Mouse (Mus musculus) ovary, postnatal 36 days (tissue): ENCODE results near the gene Depdc1b.

ENCODE experiments used
- DNase-seq: peaks from one replicate; pipeline ENCODE4 v3.0.0; 2022; ENCODE audit warnings: low spot score, mixed read lengths

Depdc1b gene

DNA sequence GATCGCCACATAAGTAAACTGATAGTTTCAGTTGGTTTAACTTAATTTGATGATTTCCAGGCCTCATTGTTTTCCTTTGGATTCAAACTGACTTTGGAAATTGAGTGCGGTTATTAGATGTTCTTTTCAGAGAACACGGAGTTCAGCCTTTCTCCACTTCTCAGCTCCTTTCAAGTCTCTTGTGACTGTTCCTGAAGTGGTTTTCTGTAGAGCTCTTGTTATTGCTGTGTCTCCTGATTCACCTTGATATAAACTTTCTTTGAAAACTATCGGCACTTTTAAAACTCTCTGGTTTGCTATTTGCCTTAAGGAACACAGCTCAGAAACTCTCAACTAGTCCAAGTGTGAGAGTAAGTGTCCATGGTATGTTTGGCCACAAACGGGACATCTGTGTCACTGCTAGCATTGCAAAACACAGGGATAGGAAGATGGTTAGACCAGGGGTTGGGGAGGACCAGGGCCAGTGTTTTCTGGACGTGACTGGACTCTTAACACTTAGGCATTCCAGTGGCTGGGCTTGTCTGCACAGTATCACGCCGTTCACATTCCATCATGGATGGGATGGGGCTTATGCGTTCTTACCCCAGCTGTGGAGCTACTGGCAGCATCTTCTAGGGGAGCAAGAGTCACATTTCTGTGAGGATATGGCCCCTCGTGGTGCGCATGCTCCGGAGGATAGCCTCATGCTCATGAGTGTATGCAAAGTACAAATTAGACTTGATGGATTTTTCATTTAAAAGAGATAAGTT, 38.8 kb downstream of the Depdc1b start:
- DNase-seq = no peak

DNA sequence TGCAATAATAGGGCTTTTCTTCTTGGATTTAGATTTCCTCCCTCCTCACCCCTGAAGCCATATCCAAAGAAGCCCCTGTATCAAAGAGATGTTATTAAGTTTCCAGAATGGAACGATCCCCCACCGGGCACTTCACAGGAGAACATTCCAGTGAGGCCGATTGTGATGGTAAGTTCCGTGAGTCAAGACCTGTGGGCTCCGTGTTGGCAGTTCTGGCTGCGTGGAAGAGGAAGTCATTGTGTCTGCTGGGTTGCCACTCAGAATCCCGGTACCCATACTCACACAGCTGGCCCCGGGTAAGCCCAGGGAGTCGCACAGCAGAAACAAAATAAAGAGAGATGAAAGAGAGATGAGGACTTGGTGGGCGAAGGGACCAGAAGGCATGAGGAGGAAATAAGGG, 41.2 kb downstream of the Depdc1b start:
- DNase-seq = no peak

DNA sequence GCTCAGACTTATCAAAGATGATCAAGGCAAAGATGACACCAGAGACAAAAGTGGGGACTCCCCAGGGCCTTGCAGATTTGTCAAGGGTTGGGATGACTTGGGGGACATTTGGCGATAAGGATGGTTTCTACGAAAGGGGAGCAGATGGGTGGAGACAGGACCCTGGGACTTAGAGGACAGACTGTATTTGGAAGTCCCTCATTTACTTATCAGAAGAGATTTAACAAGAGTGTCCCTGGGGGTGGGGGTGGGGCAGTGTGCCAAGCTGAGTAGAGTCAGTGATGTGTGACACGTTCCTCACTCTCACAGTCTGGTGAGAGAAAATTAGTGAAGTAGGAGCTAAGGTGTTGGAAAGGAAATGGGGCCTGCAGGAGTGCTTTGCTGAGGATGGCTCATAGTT, 42.1 kb downstream of the Depdc1b start:
- no peak for DNase-seq

- no peak for DNase-seq
Measured at GRCm38 (mm10) chr13:108367496-108367895, 51.4 kb downstream of the Depdc1b start.

DNA sequence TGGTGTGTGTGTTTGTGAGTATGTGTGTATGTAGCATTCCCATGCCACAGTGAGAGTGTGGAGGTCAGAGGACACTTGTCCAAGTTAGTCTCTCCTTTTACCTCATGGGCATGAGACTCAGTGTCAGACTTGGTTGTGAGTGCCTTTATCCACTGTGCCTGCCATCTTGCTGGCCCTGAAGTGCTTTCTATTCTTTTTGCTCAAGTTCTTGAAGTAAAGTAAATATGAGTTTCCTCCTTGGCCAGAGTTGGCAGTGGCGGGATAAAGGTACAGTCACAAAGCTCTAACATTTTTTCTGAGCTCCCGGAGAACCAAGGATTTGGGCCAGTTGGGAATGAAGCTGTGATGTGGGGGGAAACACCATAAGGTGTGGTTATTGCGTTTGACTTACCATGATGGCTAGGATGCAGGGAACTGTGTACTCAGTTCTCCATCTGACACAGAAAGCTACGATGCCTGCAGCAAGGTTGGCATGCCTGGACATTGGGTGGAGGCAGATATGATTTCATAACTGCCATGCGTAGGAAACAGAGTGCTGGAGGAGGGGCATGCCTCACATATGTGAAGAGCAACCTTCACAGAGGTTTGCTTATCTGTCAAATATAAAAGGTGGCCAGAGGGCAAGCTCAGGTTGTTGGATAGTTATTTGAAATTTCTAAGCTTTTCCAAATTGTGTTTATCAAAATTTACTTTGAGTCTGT, 54.3 kb downstream of the Depdc1b start:
- no peak for DNase-seq

DNA sequence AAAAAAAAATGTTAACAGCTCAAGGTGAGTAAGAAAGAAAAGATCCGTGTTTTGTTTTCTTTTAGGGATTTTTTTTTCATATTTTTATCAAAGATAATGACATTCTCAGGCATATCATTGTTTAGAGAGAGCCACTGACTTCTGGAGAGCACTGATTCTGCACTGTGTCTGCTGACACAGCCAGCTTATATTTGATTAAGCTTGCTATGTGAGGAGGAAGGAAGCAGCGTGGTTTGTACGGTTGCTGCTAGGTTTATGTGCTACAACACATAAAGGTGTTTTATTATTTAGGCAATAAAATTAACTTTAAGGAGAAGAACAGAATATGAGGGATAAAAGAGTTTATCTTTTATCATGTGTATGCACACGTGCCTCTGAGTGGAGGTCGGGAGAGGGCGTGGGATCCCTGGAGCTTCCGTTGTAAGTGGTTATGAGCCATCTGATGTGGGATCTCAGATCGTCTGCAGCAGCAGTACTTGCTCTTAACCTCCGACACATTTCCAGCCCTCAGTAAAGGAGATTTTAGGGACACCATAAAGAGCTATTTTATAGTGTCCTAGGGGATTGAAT, 55.3 kb downstream of the Depdc1b start:
- DNase-seq = no peak

DNA sequence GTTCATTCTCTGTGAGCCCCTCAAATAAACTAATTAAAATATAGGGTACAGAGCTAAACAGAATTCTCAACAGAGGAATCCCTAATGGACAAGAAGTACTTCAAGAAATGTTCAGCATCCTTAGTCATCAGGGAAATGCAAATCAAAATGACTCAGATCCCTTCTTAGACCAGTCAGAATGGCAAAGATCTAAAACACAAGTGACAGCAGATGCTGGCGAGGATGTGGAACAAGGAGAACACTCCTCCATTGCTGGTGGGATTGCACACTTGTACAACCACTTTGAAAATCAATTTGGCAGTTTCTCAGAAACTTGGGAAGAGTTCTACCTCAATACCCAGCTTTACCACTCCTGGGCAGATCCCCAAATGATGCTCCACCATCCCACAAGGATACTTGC, 57.1 kb downstream of the Depdc1b start:
- DNase-seq = no peak

- no peak for DNase-seq
Measured at GRCm38 (mm10) chr13:108376637-108377036, 60.5 kb downstream of the Depdc1b start.

GRCm38 (mm10) chr13:108381161-108381560, 65.0 kb downstream of the Depdc1b start:
- no peak for DNase-seq

DNA sequence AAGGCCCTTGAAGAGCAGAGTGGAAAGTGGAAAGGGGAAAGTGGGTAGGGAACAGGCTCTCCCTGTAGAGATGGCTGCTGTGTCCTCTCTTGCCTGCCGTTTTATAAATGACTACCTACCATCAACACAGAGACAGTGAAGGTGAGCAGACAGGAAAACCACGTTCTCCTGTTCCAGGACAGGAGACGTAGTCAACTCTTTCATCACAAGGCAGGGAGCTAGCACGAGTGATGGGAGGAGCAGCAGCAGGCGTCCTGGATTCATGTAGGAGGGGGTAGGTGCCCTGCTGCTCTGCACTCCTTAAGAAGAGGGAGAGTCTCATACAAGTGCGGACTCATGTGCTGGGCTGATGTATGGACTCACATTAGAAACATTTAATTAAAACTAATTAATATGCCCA, 66.9 kb downstream of the Depdc1b start:
- DNase-seq = no peak

DNA sequence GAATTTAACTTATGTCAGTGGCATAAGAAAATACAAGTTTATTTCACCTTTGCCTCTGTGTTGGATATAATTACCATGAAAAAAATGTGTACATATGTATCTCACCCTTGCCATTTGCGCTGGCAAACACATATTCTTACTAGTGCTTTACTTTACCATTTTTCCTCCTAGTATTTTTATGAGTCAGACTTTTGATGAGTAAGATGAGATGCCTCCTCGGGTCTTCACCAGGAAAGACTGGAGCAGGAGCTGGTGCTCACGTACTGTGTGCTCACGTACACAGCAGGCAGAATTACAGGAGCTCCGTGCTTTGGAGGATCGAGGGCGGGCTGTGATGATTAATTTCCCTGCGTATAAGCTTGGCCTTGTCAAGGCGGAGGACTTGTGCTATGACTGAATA, 69.9 kb downstream of the Depdc1b start:
- DNase-seq = no peak

GRCm38 (mm10) chr13:108390565-108390964, 74.4 kb downstream of the Depdc1b start:
- no peak for DNase-seq

GRCm38 (mm10) chr13:108403197-108403596, 87.1 kb downstream of the Depdc1b start:
- no peak for DNase-seq

- DNase-seq = no peak
Measured at GRCm38 (mm10) chr13:108404372-108404771, 88.2 kb downstream of the Depdc1b start.

DNA sequence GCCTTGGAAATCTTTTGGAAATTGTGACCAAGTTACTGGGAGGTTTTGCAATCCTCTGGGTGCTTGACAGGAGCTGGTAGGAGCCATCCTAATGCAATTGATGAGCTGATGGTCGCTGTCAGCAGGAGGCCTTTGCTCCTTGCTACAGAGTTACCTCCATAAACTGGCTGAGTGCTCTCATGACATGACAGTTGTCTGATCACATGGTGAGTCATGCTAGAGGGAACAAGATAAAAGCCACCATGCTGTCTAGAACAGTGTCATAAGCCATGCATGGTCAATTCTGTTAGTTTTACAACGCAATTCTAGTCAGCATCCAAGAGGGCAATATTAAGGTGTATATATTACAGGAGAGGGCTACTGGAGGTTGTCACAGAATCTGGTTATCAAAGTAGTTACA, 99.3 kb downstream of the Depdc1b start:
- DNase-seq = no peak

GRCm38 (mm10) chr13:108418741-108419507, 102.8 kb downstream of the Depdc1b start:
- DNase-seq = no peak

DNA sequence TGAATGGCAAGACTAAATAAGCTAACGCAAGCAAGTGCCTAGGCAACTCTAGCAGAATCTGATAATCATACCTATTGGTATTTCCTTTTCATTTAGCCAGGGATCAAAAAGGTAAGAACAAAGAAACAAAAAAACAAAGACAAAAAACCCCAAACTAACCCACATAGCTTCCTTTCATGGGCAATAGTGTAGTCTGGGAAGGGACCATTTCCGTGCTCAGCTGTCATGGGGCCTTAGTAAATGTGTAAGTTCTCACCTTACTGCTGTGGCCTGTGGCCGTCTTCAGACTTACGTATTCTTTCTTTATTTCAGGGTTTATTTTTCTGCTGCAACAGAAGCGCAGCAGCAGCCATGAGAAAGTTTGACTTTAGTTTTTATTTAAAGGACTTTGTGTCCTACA, 110.2 kb downstream of the Depdc1b start:
- no peak for DNase-seq

DNA sequence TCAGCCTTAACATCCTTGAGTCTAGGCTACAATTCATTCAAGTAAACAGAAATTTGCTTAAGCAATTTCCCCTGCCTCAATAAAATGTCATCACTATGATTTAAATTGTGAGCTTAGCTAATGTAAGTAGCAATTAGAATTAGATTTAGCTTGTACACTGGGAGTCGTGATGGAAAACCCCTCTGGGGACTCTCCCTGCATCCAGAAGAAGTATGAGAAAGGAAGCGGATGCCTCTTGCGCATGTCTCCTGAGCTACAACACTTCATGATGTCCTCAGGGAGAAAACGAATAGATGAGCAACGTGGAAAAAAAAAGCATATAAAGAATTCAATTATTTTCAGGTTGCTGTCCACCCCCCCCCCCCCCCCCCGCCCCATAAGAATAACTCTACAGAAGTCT, 112.7 kb downstream of the Depdc1b start:
- DNase-seq = no peak

DNA sequence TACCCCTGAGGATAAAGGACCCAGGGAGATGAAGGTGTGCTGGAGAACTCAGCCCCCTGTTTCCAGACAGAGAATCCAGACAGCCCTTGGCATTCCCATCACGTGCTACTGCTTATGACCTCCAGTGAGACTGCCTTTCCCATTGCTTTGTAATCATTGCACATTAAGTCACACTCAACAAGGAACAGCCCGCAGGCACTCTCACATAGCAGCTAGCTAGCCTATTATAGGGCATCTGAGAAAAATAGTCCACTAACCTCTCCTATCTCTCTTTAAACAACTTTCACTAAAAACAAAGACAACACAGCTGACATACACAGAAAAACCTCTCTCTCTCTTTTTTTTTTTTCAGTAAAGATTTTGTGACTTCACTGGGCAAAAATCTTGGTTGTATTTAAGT, 113.5 kb downstream of the Depdc1b start:
- DNase-seq = no peak

- DNase-seq = no peak
Measured at GRCm38 (mm10) chr13:108431776-108432175, 115.6 kb downstream of the Depdc1b start.

DNA sequence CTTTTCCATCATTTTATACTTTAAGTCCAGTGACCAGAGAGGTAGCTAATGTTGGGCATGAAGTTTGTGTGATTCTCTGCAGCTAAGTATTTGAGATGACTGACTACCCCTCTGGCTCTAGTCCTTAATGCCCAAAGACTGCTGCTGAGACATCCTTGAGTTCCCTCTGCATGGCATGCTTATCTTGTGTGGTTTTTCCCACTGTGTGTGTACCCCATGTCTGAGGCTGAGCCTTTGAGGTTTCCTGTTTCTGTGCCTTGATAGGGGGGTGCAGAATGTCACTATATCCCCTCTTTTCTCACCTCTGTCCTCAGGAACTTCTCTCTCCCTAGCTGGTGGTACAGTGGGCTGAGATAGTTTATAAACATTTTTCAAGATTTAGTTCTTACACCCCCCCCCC, 119.6 kb downstream of the Depdc1b start:
- DNase-seq = no peak

- DNase-seq = no peak
Measured at GRCm38 (mm10) chr13:108437424-108437823, 121.3 kb downstream of the Depdc1b start.

DNA sequence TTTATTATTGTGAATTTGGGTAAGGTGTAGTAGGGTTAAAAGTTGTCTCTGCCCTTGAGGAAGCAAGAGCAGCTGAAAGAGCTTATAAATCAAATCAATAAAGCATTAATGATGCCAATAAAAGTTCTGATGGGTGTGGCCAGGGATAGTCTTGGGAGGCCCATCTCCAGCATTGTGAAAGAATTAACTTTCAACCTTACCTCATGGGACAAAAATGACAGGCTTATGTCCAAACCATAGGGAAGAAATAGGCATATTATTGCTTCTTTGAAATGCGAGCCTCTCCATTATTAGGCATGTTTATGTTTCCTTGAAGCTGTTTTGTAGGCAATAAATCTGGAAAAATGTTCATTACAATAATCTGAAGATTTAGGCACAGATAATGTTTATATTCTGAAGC, 122.9 kb downstream of the Depdc1b start:
- no peak for DNase-seq
